Mouse (Mus musculus) testis, adult 2 months (tissue): ENCODE measurements at regions not wholly inside any gene's neighbourhood (a gene's known extent, or its start where the extent isn't known, plus 50 kb on each side); places are given as distances from the start of the nearest gene placed in this dataset.

Experiments
- CTCF ChIP-seq: fragments of 200-500 bp; IDR thresholded peaks from 2 replicates; pipeline ENCODE4 v1.5.1; 2012; ENCODE audit warnings: low read depth, mild to moderate bottlenecking, inconsistent platforms, low read length, moderate library complexity; ENCODE audit not compliant: control insufficient read depth, insufficient read depth, insufficient replicate concordance
- POLR2A ChIP-seq: fragments of 200-500 bp; IDR thresholded peaks from 2 replicates; pipeline ENCODE4 v1.6.1; 2012; ENCODE audit warnings: low read depth, mild to moderate bottlenecking, inconsistent platforms, low read length, moderate library complexity; ENCODE audit not compliant: control insufficient read depth

DNA sequence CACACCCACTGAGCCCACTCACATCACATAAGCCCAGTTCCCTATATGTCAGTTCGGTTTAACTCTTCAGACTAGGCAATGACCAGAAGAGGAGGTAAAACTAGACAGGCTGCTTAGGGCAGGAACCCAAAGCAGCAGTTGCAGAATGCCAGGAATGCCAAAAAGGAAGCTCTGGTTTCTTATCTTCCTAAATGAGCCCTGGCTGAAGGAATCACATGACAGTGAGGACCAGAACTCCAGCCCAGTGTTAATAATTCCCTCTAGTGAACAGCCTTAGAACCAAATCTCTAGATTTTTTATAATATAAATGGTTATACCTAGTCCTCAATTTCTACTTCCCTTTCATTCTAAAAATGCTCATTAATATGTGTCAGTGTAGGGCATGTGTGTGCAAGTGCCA, 65.8 kb upstream of the Vgll2 start:
- TF ChIP-seq POLR2A (no peak), CTCF (no peak)
